Mouse (Mus musculus) myocyte (in vitro differentiated cells): ENCODE results near the gene Eif3i.
A peak's percentile ranks its signal among the peaks of the same experiment; 100 is the strongest.

Experiments used
- CEBPB ChIP-seq: IDR thresholded peaks from 2 replicates; pipeline ENCODE4 v1.6.1; 2011; ENCODE audit warnings: mild to moderate bottlenecking, moderate library complexity; ENCODE audit not compliant: poor library complexity, insufficient read depth, severe bottlenecking
- E2F4 ChIP-seq: IDR thresholded peaks from one replicate; pipeline ENCODE4 v1.6.1; 2011; ENCODE audit warnings: mild to moderate bottlenecking, control low read depth, moderate library complexity; ENCODE audit not compliant: insufficient read depth
- MAX ChIP-seq: IDR thresholded peaks from one replicate; pipeline ENCODE4 v1.6.1; 2011; ENCODE audit warnings: low read depth, mild to moderate bottlenecking, control low read depth
- MYOD1 ChIP-seq, 3 experiments: IDR thresholded peaks; one replicate each; pipeline ENCODE4 v1.6.1; 2011; ENCODE audit warnings: control low read depth in 2 of 3, low read depth in 2 of 3, mild to moderate bottlenecking in 2 of 3, moderate library complexity in 1 of 3; ENCODE audit not compliant: insufficient read length in 2 of 3, control insufficient read depth in 1 of 3
- MYOG ChIP-seq, 3 experiments: IDR thresholded peaks; one replicate each; pipeline ENCODE4 v1.6.1; 2011; ENCODE audit warnings: control low read depth in 2 of 3, low read depth in 2 of 3, mild to moderate bottlenecking in 2 of 3; ENCODE audit not compliant: insufficient read length in 2 of 3, control insufficient read depth in 1 of 3, insufficient read depth in 1 of 3
- POLR2A ChIP-seq: IDR thresholded peaks from one replicate; pipeline ENCODE4 v1.6.1; 2011; ENCODE audit warnings: low read depth, mild to moderate bottlenecking, control low read depth, moderate library complexity; ENCODE audit not compliant: insufficient read length
- POLR2AphosphoS2 ChIP-seq: IDR thresholded peaks from one replicate; pipeline ENCODE4 v1.6.1; 2011; ENCODE audit warnings: low read depth, control low read depth; ENCODE audit not compliant: insufficient read length
- REST ChIP-seq: IDR thresholded peaks from one replicate; pipeline ENCODE4 v1.6.1; 2011; ENCODE audit warnings: mild to moderate bottlenecking, control low read depth, moderate library complexity; ENCODE audit not compliant: insufficient read depth, insufficient read length
- TCF12 ChIP-seq: IDR thresholded peaks from one replicate; pipeline ENCODE4 v1.6.1; 2011; ENCODE audit warnings: mild to moderate bottlenecking, control low read depth; ENCODE audit not compliant: poor library complexity, insufficient read depth, severe bottlenecking
- TCF3 ChIP-seq: IDR thresholded peaks from one replicate; pipeline ENCODE4 v1.6.1; 2011; ENCODE audit warnings: low read depth, control low read depth; ENCODE audit not compliant: insufficient read length
- USF1 ChIP-seq: IDR thresholded peaks from one replicate; pipeline ENCODE4 v1.6.1; 2011; ENCODE audit warnings: low read depth, mild to moderate bottlenecking, control low read depth, moderate library complexity

DNA sequence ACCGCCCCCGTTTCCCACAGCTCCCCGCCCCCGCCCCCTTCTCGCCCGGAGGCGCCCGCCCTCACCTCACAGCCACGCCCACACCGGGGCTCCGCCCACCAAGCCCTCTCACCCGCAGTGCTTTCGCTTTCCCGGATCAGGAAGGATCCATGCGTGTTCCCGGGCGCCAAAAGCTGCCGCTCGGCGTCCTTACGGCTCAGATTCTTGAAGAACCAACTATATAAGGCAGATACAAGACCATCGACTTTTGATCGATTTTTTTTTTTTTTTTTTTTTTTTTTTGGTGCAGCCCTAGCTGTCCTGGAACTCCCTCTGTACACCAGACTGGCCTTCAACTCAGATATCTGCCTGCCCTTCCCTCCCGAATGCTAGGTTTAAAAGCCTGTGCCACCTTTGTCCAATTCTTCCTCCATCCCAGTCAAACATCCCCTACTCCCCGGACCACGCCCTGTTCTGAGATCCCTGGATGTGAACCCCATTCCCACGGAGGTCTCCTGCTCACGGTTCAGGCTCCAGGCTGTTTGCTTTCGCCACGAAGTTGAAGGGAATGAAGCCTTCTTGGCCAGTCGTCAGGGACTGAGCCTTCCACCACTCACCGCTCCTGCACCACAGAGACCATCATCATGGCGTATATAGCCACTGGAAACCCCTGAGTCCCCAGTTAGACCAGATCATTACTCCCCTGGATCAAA lies 43.8 kb downstream of the Eif3i start:
- TF ChIP-seq TCF12 = no peak
- peak; percentile 81 for TF ChIP-seq POLR2A
- TF ChIP-seq MAX = no peak
- TF ChIP-seq E2F4 = no peak
- no peak for TF ChIP-seq REST
- TF ChIP-seq USF1 = no peak
- TF ChIP-seq CEBPB = no peak
- TF ChIP-seq MYOG (IDR thresholded peaks at IDR 0.05; ENCODE audit: control insufficient read depth in 1 of 3, insufficient read depth in 1 of 3, insufficient read length in 2 of 3, low read depth in 2 of 3) = no peak
- TF ChIP-seq MYOD1 (IDR thresholded peaks at IDR 0.05; ENCODE audit: control insufficient read depth in 1 of 3, insufficient read length in 2 of 3, low read depth in 2 of 3) = no peak
- TF ChIP-seq POLR2AphosphoS2 = peak; percentile 83
- TF ChIP-seq TCF3 = no peak
